Mouse (Mus musculus) A20 (cell line): ENCODE results near the gene Tnfrsf4.
A peak's percentile ranks its signal among the peaks of the same experiment; 100 is the strongest.

Experiments used
- DNase-seq: peaks from one replicate; pipeline ENCODE4 v3.0.0-alpha.2; 2011; ENCODE audit warnings: low read depth, low spot score

The Tnfrsf4 gene

GRCm38 (mm10) chr4:156013637-156014036 lies at the start of gene Tnfrsf4:
Gene Tnfrsf4 (plus strand): TSS chr4:156013843.
- DNase-seq = no peak

DNA sequence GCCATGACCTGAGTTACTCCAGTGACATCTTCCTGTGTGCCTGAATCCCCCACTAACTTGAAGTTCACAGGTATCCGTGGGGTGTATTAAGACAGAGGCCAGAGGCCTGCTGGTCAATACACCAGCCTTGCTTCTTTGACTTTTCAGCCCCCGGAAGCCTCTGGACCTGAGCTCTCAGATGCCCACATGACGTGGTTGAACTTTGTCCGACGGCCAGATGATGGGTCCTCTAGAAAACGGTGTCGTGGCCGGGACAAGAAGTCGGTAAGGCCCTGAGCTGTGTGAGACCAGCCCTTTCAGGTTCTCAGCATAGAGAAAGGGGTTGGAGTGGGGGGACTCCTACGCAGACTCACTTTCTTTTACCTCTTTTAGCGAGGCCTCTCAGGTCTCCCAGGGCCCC lies 49.2 kb upstream of the Tnfrsf4 start:
- DNase-seq = no peak

DNA sequence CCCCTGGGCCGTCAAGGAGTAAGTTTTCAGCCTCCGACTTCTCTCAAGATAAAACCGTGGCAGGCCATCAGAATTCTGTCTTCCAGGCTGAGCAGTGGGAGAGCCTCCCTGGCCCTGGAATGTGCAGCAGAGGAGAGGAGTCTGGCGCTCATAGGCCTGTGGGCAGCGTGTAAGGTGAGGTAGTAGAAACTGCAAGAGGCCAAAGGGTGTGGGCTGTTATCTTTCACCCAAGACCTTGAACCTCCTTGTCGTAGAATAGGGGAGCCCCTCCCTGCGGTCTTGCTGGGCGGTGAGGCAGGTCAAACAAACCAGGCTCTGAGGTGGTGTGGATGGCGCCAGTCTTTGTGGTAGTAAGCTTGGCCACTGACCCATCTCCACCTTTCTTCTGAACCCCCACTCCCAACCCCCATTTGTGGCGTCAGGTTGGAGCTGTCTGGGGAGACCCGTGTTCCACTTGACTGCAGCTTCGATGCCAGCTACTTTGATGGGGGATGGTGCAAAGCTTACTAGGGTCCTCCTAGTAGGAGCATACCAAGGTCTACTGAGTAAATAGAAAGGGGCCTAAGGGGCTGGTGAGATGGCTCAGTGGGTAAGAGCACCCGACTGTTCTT lies 44.5 kb upstream of the Tnfrsf4 start:
- no peak for DNase-seq

GRCm38 (mm10) chr4:155970286-155970685 lies 43.4 kb upstream of the Tnfrsf4 start:
- DNase-seq = no peak

DNA sequence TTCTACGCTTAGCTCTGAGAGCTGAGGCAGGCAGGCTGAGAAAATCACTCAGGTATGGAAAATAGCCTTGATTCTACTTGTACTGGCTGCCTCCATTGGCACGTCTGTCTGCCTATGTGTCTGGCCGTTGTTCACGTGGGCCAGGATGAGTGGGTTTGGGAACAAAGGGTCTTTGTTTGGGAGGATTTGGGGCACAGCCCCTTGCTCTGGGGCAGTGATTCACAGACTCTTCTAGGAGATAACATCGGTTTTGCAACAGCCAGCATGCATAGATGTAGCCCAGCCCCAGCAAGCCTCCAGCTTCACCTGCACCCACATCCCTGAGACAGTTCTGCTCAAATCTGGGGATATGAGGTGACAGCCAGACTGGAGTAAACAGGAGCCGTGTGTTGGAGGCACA lies 41.0 kb upstream of the Tnfrsf4 start:
- no peak for DNase-seq

DNA sequence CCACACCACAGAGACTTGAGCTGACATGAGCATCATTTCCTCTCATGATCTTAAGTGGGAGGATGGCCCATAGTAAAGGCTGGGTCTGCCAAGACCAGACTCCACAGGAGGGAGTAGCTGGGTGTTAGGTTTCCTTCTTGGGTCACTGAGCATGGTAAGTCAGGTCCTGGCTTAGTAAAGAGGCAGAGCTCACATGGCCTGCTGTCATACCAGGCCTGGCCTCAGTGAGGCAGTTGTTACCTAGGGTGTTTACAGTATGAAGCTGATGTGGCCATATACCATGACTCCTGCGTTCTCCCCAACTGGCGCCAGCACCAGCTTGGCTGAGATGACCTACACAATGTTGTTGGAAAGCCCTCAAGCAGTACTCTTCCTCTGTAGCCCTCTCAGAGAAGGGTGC lies 40.4 kb upstream of the Tnfrsf4 start:
- DNase-seq = no peak

DNA sequence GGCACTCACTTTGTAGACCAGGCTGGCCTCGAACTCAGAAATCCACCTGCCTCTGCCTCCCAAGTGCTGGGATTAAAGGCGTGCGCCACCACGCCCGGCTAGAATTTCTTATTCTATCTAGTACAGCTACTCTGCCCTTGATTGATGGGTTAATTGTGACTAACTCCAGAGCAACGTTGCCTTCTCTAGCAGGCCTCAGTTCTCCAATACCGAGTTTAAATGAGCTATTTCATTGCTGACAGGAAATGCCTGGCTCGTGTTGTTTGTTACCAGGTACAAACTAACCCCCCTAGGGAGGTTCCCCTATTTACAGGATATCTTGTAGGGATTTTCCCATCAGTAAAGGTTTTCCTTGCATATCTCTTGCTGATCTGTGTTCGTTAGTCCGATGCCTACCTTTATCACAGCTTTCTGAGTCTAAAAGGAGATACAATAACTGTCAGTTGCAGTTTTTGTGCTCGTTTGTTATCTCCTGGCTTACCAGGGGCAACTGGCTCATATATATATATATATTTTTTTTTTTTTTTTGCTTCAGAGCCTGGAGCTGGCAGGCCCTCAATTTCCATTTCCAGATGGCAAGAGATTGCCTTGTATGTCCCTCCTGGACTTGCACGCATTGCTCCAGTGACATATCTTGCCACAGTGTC lies 32.1 kb upstream of the Tnfrsf4 start:
- no peak for DNase-seq

DNA sequence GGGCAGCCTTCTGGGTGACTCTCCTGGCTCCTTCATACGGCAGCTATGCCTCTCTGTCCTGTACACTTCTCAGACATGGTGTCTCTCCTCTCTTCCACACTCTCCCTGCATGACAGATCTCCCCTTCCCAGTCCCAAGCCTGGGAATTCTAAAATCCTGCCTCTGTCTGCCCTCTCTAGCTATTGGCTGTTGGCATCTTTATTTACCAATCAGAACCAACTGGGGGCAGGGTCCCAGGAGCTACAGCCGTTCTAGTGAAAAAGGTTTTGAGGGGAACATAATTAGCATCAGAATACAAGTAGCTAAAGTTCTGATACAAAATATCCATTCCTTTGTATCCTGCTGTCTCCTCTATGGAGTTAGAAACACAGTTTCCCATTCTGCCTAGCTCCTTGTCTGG lies 29.9 kb upstream of the Tnfrsf4 start:
- no peak for DNase-seq

DNA sequence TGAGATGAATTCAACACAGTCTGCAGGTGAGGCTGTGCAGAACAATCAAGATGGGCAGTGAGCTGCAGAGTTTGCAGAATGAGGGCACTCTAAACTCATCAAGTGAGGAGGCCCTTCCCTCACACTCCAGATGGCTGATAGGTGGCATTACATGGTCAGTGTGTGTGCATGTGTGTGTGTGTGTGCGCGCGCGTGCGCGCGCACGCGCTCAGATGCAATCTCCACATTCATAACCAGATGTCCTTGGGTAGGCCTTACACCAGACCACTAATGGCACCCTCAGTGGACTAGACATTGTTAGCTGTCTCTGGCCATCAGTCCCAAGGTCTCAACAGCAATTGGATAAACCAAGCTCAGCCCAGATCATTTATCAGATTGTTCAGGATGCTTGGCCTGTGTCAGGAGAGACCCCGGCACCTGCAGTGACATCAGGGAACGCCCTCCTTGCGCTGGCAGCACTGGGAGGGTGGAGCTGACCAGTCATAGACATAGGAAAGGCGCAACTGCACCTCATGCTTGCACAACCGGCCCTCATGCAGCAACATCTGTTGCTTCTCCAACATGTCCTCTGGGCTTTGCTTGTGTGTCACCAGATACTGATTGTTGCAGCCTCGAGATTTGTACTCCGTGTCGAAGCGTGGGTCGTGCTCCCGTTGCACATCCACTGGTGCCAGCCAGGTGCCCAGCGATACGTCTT lies 22.3 kb upstream of the Tnfrsf4 start:
- DNase-seq = peak; percentile 14

DNA sequence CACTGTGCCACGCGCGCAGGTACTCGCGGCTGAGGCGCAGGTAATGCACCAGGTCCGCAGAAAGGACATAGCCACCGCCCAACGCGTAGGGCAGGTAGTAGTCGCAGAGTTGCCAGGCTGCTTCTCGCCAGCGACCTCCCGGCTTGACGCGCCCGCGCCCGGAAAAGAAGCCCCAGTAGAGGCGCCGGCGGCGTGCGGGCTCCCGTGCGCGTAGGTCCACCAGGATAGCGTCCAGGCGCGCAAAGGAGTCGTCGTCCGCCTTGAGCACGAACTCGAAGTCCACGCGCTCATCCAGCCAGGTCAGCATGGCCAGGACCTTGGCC lies 21.8 kb upstream of the Tnfrsf4 start:
- DNase-seq = no peak

DNA sequence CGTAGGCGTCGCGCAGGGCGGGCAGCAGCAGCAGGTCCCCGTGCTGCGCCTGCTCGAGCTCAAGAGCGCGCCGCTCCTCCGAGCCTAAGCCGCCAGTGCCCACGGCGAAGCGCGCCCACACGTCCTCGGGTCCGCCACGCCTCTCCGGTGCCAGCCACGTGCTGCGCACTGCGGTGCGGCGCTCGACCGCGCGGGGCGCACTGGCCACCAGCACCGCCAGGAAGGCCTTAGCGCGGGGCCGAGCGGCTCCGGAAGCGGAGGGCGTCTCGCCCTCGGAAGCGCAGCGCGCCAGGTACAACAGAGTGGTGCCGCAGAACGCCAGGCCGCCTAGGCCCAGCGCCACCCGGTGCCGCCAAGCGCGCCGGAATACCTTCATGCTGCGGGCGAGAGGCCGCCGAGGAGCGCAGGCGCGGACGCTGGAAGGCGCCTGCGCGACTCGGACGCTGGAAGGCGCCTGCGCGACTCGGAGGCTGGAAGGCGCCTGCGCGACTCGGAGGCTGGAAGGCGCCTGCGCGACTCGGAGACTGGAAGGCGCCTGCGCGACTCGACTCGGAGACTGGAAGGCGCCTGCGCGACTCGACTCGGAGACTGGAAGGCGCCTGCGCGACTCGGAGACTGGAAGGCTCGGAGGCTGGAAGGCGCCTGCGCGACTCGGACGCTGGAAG lies 21.3 kb upstream of the Tnfrsf4 start, which contains the start of the genes B3galt6 and Sdf4:
Gene B3galt6 (minus strand): TSS at position 409 of the 665 bp plus-strand sequence.
Gene Sdf4 (plus strand): TSS at position 632 of the 665 bp plus-strand sequence.
- peak; percentile 93 for DNase-seq

DNA sequence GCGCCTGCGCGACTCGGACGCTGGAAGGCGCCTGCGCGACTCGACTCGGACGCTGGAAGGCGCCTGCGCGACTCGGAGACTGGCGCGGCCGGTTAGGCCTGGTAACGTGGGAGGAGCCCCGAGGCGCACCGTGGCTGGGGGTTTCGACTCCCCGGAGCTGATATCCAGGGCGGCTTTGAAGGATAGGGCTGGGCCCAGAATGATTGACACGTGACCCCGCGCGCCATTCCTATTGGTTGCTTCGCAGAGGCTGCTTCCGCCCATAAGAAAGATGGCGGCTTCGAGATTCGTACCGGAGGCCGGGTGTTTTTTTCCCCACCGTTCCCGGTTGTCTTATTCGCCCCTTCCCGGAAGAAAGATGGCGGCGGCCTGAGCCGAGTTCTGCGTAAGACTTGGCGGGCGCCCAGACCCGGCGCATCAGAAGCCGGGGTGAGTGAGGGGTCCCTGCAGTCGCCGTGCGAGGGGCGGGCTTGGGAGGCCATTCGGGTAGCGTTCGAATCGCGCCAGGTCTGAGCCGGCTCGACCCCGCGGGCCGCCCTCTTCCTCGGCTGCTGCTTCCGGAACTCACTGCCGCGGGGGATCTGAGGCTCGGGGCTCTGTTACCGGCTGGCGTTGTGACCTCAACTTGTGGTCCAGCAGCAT lies 20.6 kb upstream of the Tnfrsf4 start:
- DNase-seq = peak; percentile 97

GRCm38 (mm10) chr4:155993606-155994005 lies 20.0 kb upstream of the Tnfrsf4 start:
- no peak for DNase-seq

DNA sequence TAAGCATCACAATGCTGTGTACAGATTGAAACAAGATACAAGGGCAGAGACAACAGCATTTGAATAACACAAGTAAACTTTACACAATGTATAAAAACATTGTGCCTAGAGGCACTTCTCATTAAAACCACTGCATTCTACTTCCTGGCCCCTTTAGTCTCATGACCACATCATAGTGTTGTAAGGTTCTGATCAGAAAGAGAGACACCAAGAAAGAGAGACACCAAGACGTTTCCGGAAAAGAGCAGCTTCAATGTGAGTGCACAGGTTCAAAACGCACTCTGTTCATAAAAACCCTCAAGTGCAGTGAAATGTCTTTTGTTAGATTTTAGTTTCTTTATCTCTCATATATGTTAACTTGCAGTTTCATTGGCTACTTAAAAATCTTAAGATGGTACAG lies 9.5 kb upstream of the Tnfrsf4 start:
- DNase-seq = no peak

- DNase-seq = no peak
These were observed 5.3 kb upstream of the Tnfrsf4 start for GRCm38 (mm10) chr4:156008369-156008768.

DNA sequence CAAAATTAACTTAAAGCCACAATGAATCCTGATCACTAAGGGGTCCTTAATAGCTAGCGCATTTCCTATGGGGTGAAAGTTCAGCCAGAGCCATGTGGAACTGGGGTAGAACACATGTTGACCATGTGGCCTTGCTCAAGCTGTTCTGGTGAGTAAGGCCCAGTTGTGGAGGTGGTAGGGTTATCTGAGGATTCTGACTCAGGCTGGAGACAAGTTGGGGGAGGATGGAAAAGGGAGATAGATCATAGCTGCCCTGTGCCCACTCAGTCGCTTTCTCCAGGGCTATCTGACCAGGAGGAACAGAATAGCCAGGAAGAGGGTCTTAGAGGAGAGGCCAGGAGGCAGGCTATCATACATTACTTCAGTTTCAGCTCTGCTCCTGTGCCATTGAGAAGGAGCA lies 793 bp downstream of the Tnfrsf4 start:
- no peak for DNase-seq

GRCm38 (mm10) chr4:156019771-156020170 lies 6.1 kb downstream of the Tnfrsf4 start:
- DNase-seq = no peak

GRCm38 (mm10) chr4:156021381-156021780 lies 7.7 kb downstream of the Tnfrsf4 start:
- DNase-seq = no peak

GRCm38 (mm10) chr4:156021942-156022419 lies 8.3 kb downstream of the Tnfrsf4 start:
- DNase-seq = no peak

- no peak for DNase-seq
These were observed 9.9 kb downstream of the Tnfrsf4 start for GRCm38 (mm10) chr4:156023520-156023919.

GRCm38 (mm10) chr4:156024184-156024583 lies 10.5 kb downstream of the Tnfrsf4 start:
- no peak for DNase-seq

DNA sequence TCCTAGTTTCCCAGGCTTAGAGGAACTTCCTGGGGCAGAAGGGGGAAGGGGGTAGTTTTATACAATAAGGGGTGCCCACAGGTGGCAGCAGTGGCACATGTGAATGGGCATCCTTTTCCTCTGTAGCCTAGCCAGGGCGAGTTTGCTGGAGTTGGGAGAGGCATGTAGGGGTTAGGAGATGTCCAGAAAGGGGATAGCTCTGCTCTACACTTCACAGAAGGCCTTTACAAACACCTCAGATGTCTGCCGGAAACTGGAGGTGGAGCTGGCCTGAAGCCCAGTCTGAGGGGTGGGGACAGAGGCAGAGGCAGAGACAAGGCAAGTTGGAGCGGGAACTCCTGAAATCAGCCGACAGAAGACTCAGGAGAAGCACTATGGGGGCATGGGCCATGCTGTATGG lies 12.4 kb downstream of the Tnfrsf4 start, which contains the start of gene Tnfrsf18:
Gene Tnfrsf18 (plus strand): TSS at position 152 of the 400 bp plus-strand sequence.
- no peak for DNase-seq
